Mouse (Mus musculus) erythroblast, embryonic 14.5 days (primary cell): ENCODE results near the gene Arhgdia.
"Not testable (repeated sequence)": the region's sequence is repeated elsewhere in the genome, so short reads cannot be mapped to it uniquely, and the experiment has no call there.

ENCODE experiments used
- GATA1 ChIP-seq: IDR thresholded peaks from 2 replicates; pipeline ENCODE4 v1.6.1; 2012; ENCODE audit warnings: low read length, inconsistent platforms, mixed read lengths
- TAL1 ChIP-seq: IDR thresholded peaks from 3 replicates; pipeline ENCODE4 v1.6.1; 2012; ENCODE audit warnings: low read length, inconsistent platforms, mixed read lengths

DNA sequence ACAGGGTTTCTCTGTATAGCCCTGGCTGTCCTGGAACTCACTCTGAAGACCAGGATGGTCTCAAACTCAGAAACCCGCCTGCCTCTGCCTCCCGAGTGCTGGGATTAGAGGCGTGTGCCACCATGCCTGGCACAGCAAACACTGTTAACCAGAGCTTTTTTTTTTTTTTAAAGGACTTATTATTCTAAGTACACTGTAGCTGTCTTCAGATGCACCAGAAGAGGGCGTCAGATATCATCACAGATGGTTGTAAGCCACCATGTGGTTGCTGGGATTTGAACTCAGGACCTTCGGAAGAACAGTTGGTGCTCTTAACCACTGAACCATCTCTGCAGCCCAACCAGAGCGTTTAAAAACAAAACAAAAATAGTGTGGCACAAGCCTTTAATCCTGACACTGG, 22.6 kb downstream of the Arhgdia start:
- TF ChIP-seq GATA1, TAL1: not testable (repeated sequence)
